Mouse (Mus musculus) lung, postnatal 0 days (tissue): ENCODE data around the gene Gm38392.

ENCODE experiments used
- CTCF ChIP-seq: IDR thresholded peaks from 2 replicates; pipeline ENCODE4 v1.5.1; 2016; ENCODE audit warnings: antibody characterized with exemption, mild to moderate bottlenecking
- EP300 ChIP-seq: IDR thresholded peaks from 2 replicates; pipeline ENCODE4 v1.6.1; 2016; ENCODE audit warnings: antibody characterized with exemption, mild to moderate bottlenecking, control low read depth

DNA sequence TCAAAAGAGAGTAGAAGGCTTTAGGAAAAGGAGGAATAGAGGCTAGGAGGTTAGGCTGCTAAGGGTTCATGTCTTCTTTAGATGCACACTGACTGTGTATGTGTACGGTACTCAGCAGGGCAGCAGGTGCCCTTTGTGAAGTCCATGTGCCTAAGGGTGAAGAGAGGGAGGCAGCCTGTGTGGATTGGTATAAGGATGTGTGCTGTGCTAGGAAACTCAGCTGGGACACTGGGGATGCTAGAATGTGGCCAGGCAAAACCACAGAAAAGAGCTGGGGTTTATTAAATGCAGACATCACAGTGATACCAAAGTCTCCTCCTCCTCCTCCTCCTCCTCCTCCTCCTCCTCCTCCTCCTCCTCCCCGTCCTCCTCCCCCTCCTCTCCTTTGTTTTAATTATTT lies 69.3 kb downstream of the Gm38392 start:
- TF ChIP-seq CTCF: no peak
- no peak for TF ChIP-seq EP300
